Mouse (Mus musculus) neural tube, embryonic 11.5 days (tissue): Measurements from ENCODE around the gene Angptl7. TPM values are rescaled to one million over a fixed set of nuclear protein-coding genes. Genes with fewer than 3 reads are reported as not detected.

ENCODE experiments used
- ATAC-seq: fragments of 200-750 bp; cut with Nextera tagmentation; 2 replicates; pipeline ENCODE4 v1.8.0; 2017; ENCODE audit warnings: moderate number of reproducible peaks, mild to moderate bottlenecking, moderate TSS enrichment, moderate library complexity; ENCODE audit not compliant: insufficient read depth, low FRiP score, low TSS enrichment
- DNase-seq: peaks from one replicate; pipeline ENCODE4 v3.0.0-alpha.2; 2015; ENCODE audit warnings: low spot score
- H3K27ac ChIP-seq: fragments of 300-500 bp; sonication (generic); 2 replicates; pipeline ENCODE4 v1.5.1; 2014; ENCODE audit warnings: low read depth, mild to moderate bottlenecking, low read length
- H3K27me3 ChIP-seq: fragments of 300-500 bp; sonication (generic); 2 replicates; pipeline ENCODE4 v1.6.1; 2014; ENCODE audit warnings: mild to moderate bottlenecking, low read length, mixed read lengths; ENCODE audit not compliant: control insufficient read depth, insufficient read depth
- H3K36me3 ChIP-seq: fragments of 300-500 bp; sonication (generic); 2 replicates; pipeline ENCODE4 v1.6.1; 2014; ENCODE audit warnings: mild to moderate bottlenecking, low read length, moderate library complexity, mixed read lengths; ENCODE audit not compliant: control insufficient read depth, insufficient read depth
- H3K4me1 ChIP-seq: fragments of 300-500 bp; sonication (generic); 2 replicates; pipeline ENCODE4 v1.6.1; 2014; ENCODE audit warnings: low read length, mixed read lengths; ENCODE audit not compliant: control insufficient read depth, insufficient read depth
- H3K4me2 ChIP-seq: fragments of 300-500 bp; sonication (generic); 2 replicates; pipeline ENCODE4 v1.6.1; 2014; ENCODE audit warnings: low read depth, mild to moderate bottlenecking, moderate library complexity
- H3K4me3 ChIP-seq: fragments of 300-500 bp; sonication (generic); 2 replicates; pipeline ENCODE4 v1.5.1; 2014; ENCODE audit warnings: low read depth, low read length
- H3K9ac ChIP-seq: fragments of 300-500 bp; sonication (generic); 2 replicates; pipeline ENCODE4 v1.6.1; 2014; ENCODE audit warnings: mild to moderate bottlenecking, low read length
- H3K9me3 ChIP-seq: fragments of 300-500 bp; sonication (generic); 2 replicates; pipeline ENCODE4 v1.6.1; 2016; ENCODE audit warnings: low read length; ENCODE audit not compliant: control insufficient read depth
- WGBS: fragments of 180-500 bp; shearing (Covaris S2); extraction: QIAGEN DNeasy Blood & Tissue Kit; methylation state at CpG from one replicate; pipeline ENCODE4 v1.1.7; 2014; 5-methylcytosine and 5-hydroxymethylcytosine counted together
- polyA plus RNA-seq: library from polyadenylated mRNA; unstranded; fragments of >200 nt; fragmentation: Nextera tagmentation; extraction: Ambion mirVana; gene quantifications from 2 replicates; pipeline ENCODE4 v1.2.1, GENCODE M21; 2014

The Angptl7 gene
- polyA plus RNA-seq = 0.31 and 0.32 TPM in 2 replicates

GRCm38 (mm10) chr4:148500410-148500867, at the start of gene Angptl7:
Gene Angptl7, minus strand, starts transcription at chr4:148500460.
- Histone ChIP-seq H3K27ac (no peak within 1 kb of the TSS), H3K9me3 (no peaks in the 10 kb centered on the region), H3K4me1 (peaks cover 6% of the 10 kb centered on the region; the same call in 1 of the 2 replicates), H3K4me3 (no peak within 1 kb of the TSS), H3K9ac (no peak within 1 kb of the TSS), H3K4me2 (no peak within 1 kb of the TSS), H3K36me3 (peaks cover 11% of the 10 kb centered on the region), H3K27me3 (no peaks in the 10 kb centered on the region)
- no peak for DNase-seq
- ATAC-seq = no peak
- WGBS = 69% methylated on average over 4 of the region's 4 CpGs

GRCm38 (mm10) chr4:148549106-148549505, 48.8 kb upstream of the Angptl7 start:
- no peak overlapping the region for H3K9ac ChIP-seq
- H3K4me2 ChIP-seq = no peak overlapping the region
- DNase-seq (no peak), ATAC-seq (no peak)
- H3K36me3 ChIP-seq = peaks cover 42% of the 10 kb centered on the region
- H3K27me3 ChIP-seq = no peaks in the 10 kb centered on the region
- WGBS = 89% methylated on average over 4 of the region's 4 CpGs
- H3K4me3 ChIP-seq = no peak overlapping the region
- no peaks in the 10 kb centered on the region for H3K9me3 ChIP-seq
- H3K27ac ChIP-seq = no peak overlapping the region
- no peaks in the 10 kb centered on the region for H3K4me1 ChIP-seq

- ATAC-seq (no peak), DNase-seq (no peak)
- Histone ChIP-seq H3K4me3 (no peak overlapping the region), H3K4me1 (no peaks in the 10 kb centered on the region), H3K36me3 (peaks cover 34% of the 10 kb centered on the region), H3K27me3 (no peaks in the 10 kb centered on the region), H3K9ac (no peak overlapping the region), H3K27ac (no peak overlapping the region), H3K9me3 (no peaks in the 10 kb centered on the region), H3K4me2 (no peak overlapping the region)
- 96% methylated on average over 3 of the region's 3 CpGs for WGBS
Observed at GRCm38 (mm10) chr4:148535876-148536275, 35.6 kb upstream of the Angptl7 start.

- H3K4me3 ChIP-seq = no peak overlapping the region
- WGBS = 93% methylated on average over 12 of the region's 12 CpGs
- DNase-seq (no peak), ATAC-seq (no peak)
- no peak overlapping the region for H3K27ac ChIP-seq
- no peak overlapping the region for H3K4me2 ChIP-seq
- no peaks in the 10 kb centered on the region for H3K27me3 ChIP-seq
- H3K4me1 ChIP-seq = no peaks in the 10 kb centered on the region
- H3K9ac ChIP-seq = no peak overlapping the region
- H3K9me3 ChIP-seq = no peaks in the 10 kb centered on the region
- H3K36me3 ChIP-seq = peaks cover 31% of the 10 kb centered on the region
Observed at GRCm38 (mm10) chr4:148533613-148534328, 33.5 kb upstream of the Angptl7 start.

- Histone ChIP-seq H3K9me3 (no peaks in the 10 kb centered on the region), H3K9ac (no peak overlapping the region), H3K4me2 (no peak overlapping the region), H3K36me3 (peaks cover 27% of the 10 kb centered on the region), H3K27me3 (no peaks in the 10 kb centered on the region), H3K4me3 (no peak overlapping the region), H3K4me1 (no peaks in the 10 kb centered on the region), H3K27ac (no peak overlapping the region)
- no peak for ATAC-seq
- no peak for DNase-seq
- 92% methylated on average over 3 of the region's 3 CpGs for WGBS
Observed at GRCm38 (mm10) chr4:148532516-148532915, 32.3 kb upstream of the Angptl7 start.

GRCm38 (mm10) chr4:148531341-148531740, 31.1 kb upstream of the Angptl7 start:
- no peaks in the 10 kb centered on the region for H3K27me3 ChIP-seq
- no peak overlapping the region for H3K9ac ChIP-seq
- H3K4me3 ChIP-seq = no peak overlapping the region
- H3K9me3 ChIP-seq = no peaks in the 10 kb centered on the region
- H3K4me2 ChIP-seq = no peak overlapping the region
- peaks cover 29% of the 10 kb centered on the region for H3K36me3 ChIP-seq
- ATAC-seq (no peak), DNase-seq (no peak)
- WGBS = 55% methylated on average over 4 of the region's 4 CpGs
- H3K27ac ChIP-seq = no peak overlapping the region
- H3K4me1 ChIP-seq = no peaks in the 10 kb centered on the region

- DNase-seq (no peak), ATAC-seq (no peak)
- no peaks in the 10 kb centered on the region for H3K4me1 ChIP-seq
- WGBS = 85% methylated on average over 6 of the region's 6 CpGs
- no peaks in the 10 kb centered on the region for H3K27me3 ChIP-seq
- no peak overlapping the region for H3K27ac ChIP-seq
- no peak overlapping the region for H3K9ac ChIP-seq
- H3K4me3 ChIP-seq = no peak overlapping the region
- H3K4me2 ChIP-seq = no peak overlapping the region
- H3K9me3 ChIP-seq = no peaks in the 10 kb centered on the region
- peaks cover 31% of the 10 kb centered on the region for H3K36me3 ChIP-seq
Observed at GRCm38 (mm10) chr4:148530778-148531177, 30.5 kb upstream of the Angptl7 start.

GRCm38 (mm10) chr4:148530351-148530750, 30.1 kb upstream of the Angptl7 start:
- Histone ChIP-seq H3K27me3 (no peaks in the 10 kb centered on the region), H3K36me3 (peaks cover 31% of the 10 kb centered on the region), H3K9me3 (no peaks in the 10 kb centered on the region), H3K9ac (no peak overlapping the region), H3K27ac (no peak overlapping the region), H3K4me1 (no peaks in the 10 kb centered on the region), H3K4me2 (no peak overlapping the region), H3K4me3 (no peak overlapping the region)
- ATAC-seq (no peak), DNase-seq (no peak)
- WGBS = 90% methylated on average over 5 of the region's 5 CpGs
